Mouse (Mus musculus) liver, postnatal 0 days (tissue): ENCODE data around the gene Hist1h2bk.
"Not testable (repeated sequence)": the region's sequence is repeated elsewhere in the genome, so short reads cannot be mapped to it uniquely, and the experiment has no call there.

Experiments
- CTCF ChIP-seq: sonication (generic); IDR thresholded peaks from 2 replicates; pipeline ENCODE4 v1.5.1; 2016; ENCODE audit warnings: antibody characterized with exemption, low read depth
- EP300 ChIP-seq: IDR thresholded peaks from 2 replicates; pipeline ENCODE4 v1.6.1; 2016; ENCODE audit warnings: antibody characterized with exemption, low read depth, mild to moderate bottlenecking

DNA sequence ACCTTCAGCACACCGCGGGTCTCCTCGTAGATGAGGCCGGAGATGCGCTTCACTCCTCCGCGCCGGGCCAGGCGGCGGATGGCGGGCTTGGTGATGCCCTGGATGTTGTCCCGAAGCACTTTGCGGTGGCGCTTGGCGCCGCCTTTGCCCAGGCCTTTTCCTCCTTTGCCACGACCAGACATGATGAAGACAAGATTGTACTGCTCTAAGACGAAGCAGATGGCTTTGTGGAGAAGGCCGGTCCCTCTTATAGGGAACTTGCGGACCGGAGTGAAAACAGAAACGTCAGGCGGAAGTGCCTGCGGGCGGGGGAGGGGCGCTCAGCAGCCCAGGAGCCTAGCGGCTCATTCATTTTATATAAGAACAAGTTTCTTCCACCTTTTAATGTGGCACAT, 5.5 kb downstream of the Hist1h2bk start, which contains the start of gene Hist1h4i:
- TF ChIP-seq CTCF = not testable (repeated sequence)
- TF ChIP-seq EP300 = peak; percentile 93
